8 mouse cellular contexts compared by ENCODE assay signal in the genomic region with DNA sequence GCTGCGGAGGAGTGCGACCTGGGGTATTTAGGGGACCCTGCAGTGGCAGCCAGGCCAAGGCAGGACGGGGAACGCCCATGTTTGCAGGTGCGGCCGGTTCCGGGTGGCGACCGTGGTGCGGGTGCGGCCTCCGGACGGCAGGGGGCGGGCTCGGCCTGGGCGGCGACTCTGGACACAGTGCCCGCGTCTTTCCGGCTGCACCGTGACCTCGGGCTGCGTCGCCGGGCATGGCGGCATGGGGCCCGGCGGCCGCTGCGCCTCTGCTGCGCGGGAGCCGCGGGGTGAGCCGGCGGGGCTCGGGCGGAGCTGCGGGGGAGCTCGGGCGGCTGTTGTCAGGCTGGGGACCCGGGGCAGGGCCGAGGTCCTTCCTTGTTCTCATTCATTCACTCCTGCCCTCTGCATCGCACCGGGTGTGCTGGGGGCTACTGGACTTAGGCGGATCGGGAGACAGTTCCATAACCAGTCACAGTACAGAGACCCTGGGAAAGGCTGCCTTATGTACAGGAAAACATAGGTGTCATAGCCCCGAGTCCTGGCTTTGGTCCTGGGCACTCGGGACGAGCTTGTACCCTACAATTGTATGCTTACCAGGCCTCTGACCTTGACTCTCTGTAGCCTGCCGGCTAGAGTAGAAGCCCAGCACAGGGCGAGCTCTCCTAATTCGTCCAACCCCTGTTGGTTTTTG. TPM values are rescaled to one million over a fixed set of nuclear protein-coding genes. Genes with fewer than 3 reads are reported as not detected.
DNase-seq lines count a peak whose midpoint lies in the region; ATAC-seq and TF ChIP-seq lines count a peak whose summit lies in the region.

No protein-coding gene starts in this region.

- peaks cover 17 to 33% of the 10 kb centered on the region in 2 experiments for H3K4me1 ChIP-seq in MEL (ENCODE audit: control insufficient read depth in 1 of 2, insufficient read depth in 2 of 2, low read length in 2 of 2)
- H3K4me1 ChIP-seq in cerebellum, adult 2 months (ENCODE audit: control insufficient read depth, insufficient read depth, low read length): peaks cover 22% of the 10 kb centered on the region
- no peaks in the 10 kb centered on the region for H3K4me1 ChIP-seq in forebrain, postnatal 0 days (ENCODE audit: insufficient read depth)
- no peaks in the 10 kb centered on the region for H3K4me1 ChIP-seq in lung, embryonic 14.5 days (ENCODE audit: insufficient read depth)

- peaks cover 16% of the 10 kb centered on the region for H3K79me2 ChIP-seq in MEL (ENCODE audit: control insufficient read depth, insufficient read depth, low read length, poor library complexity)

- TF ChIP-seq RAD21 in MEL (IDR thresholded peaks at IDR 0.05; ENCODE audit: low read depth, low read length): peak; percentile 17

- H3K9ac ChIP-seq in MEL (ENCODE audit: control insufficient read depth, low read depth, low read length, poor library complexity, severe bottlenecking): peak overlapping the region; percentile 87
- peak overlapping the region; percentile 92 for H3K9ac ChIP-seq in forebrain, postnatal 0 days
- H3K9ac ChIP-seq in lung, embryonic 14.5 days: peak overlapping the region; percentile 79

- TF ChIP-seq EP300 in MEL (IDR thresholded peaks at IDR 0.05; ENCODE audit: low read depth in 1 of 2, low read length in 2 of 2): peak in 1 of 2 experiments; percentile 41; a peak in 2 of 4 replicates

- H3K4me2 ChIP-seq in forebrain, postnatal 0 days (ENCODE audit: low read depth): peak overlapping the region; percentile 75
- H3K4me2 ChIP-seq in lung, embryonic 14.5 days: peak overlapping the region; percentile 80

- under 1% methylated on average over 52 of the region's 53 CpGs for WGBS in cerebellum, adult 2 months
- WGBS in forebrain, postnatal 0 days: under 1% methylated on average over 53 of the region's 53 CpGs
- WGBS in lung, embryonic 14.5 days: under 1% methylated on average over 53 of the region's 53 CpGs

- no peaks in the 10 kb centered on the region for H3K27me3 ChIP-seq in MEL (ENCODE audit: control insufficient read depth in 1 of 2, insufficient read depth in 2 of 2, low read length in 2 of 2)
- H3K27me3 ChIP-seq in cerebellum, adult 2 months (ENCODE audit: control insufficient read depth, insufficient read depth, low read length): no peaks in the 10 kb centered on the region
- H3K27me3 ChIP-seq in forebrain, postnatal 0 days (ENCODE audit: insufficient read depth, low read length): no peaks in the 10 kb centered on the region
- no peaks in the 10 kb centered on the region for H3K27me3 ChIP-seq in lung, embryonic 14.5 days (ENCODE audit: insufficient read depth, low read length)

- DNase-seq in MEL (ENCODE audit: low read depth, low spot score): peak; percentile 83
- DNase-seq in cerebellum, adult 2 months: peak; percentile 91 to 97
- peak; percentile 83 for DNase-seq in forebrain, postnatal 0 days
- peak; percentile 95 for DNase-seq in heart, postnatal 4 days
- DNase-seq in layer of hippocampus, adult 8-10 months (ENCODE audit: low spot score in 2 of 2): peak; percentile 70 to 87
- peak; percentile 91 for DNase-seq in lung, embryonic 14.5 days
- DNase-seq in thymus, adult 18-20 months: peak; percentile 84 to 85

- H3K27ac ChIP-seq in MEL (ENCODE audit: control insufficient read depth, low read depth, low read length): peak overlapping the region; percentile 63
- peak overlapping the region; percentile 76 for H3K27ac ChIP-seq in cerebellum, adult 2 months (ENCODE audit: insufficient read depth, low read length)
- peak overlapping the region; percentile 57 for H3K27ac ChIP-seq in forebrain, postnatal 0 days (ENCODE audit: low read depth, low read length)
- H3K27ac ChIP-seq in lung, embryonic 14.5 days (ENCODE audit: low read depth): peak overlapping the region; percentile 42; the same call in 1 of the 2 replicates

- H3K4me3 ChIP-seq in MEL (ENCODE audit: control insufficient read depth in 1 of 2, insufficient read depth in 1 of 2, low read depth in 2 of 2, low read length in 2 of 2): peak overlapping the region; percentile 84 to 94
- H3K4me3 ChIP-seq in cerebellum, adult 2 months (replicated peaks; ENCODE audit: insufficient read depth, low read depth, low read length): peak overlapping the region; percentile 81
- peak overlapping the region; percentile 79 for H3K4me3 ChIP-seq in forebrain, postnatal 0 days (ENCODE audit: low read depth, low read length)
- H3K4me3 ChIP-seq in lung, embryonic 14.5 days (ENCODE audit: low read depth, low read length): peak overlapping the region; percentile 61

- peaks cover 0 to 32% of the 10 kb centered on the region in 2 experiments; a peak in 2 of 4 replicates for H3K36me3 ChIP-seq in MEL (ENCODE audit: control insufficient read depth in 1 of 2, insufficient read depth in 2 of 2, low read length in 2 of 2)
- H3K36me3 ChIP-seq in forebrain, postnatal 0 days (ENCODE audit: insufficient read depth): peaks cover 15% of the 10 kb centered on the region
- peaks cover 19% of the 10 kb centered on the region for H3K36me3 ChIP-seq in lung, embryonic 14.5 days (ENCODE audit: insufficient read depth)

- peak; percentile 86 to 99; a peak in 3 of 4 replicates for TF ChIP-seq POLR2A in MEL (IDR thresholded peaks at IDR 0.05; ENCODE audit: control insufficient read depth in 1 of 2, insufficient read depth in 1 of 2, low read depth in 1 of 2, low read length in 2 of 2, poor library complexity in 1 of 2)
- peak; percentile 61 for TF ChIP-seq POLR2A in cerebellum, adult 2 months (IDR thresholded peaks at IDR 0.05; ENCODE audit: borderline replicate concordance, insufficient read depth, low read length)

- ATAC-seq in forebrain, postnatal 0 days: peak; percentile 97
- peak; percentile 95 for ATAC-seq in lung, embryonic 14.5 days (ENCODE audit: insufficient read depth)
- peak; percentile 93 for ATAC-seq in neutrophil, adult 5-6 weeks (ENCODE audit: extremely low read depth, insufficient number of reproducible peaks, low FRiP score, poor library complexity, severe bottlenecking)

- peak in 2 of 3 experiments; percentile 82 to 92; a peak in 5 of 6 replicates for TF ChIP-seq CTCF in MEL (IDR thresholded peaks at IDR 0.05 in 2 of 3, conservative IDR thresholded peaks at IDR 0.05 in 1 of 3; ENCODE audit: control insufficient read depth in 1 of 3, insufficient read depth in 1 of 3, low read depth in 2 of 3, low read length in 3 of 3, poor library complexity in 1 of 3, severe bottlenecking in 1 of 3)
- TF ChIP-seq CTCF in cerebellum, adult 2 months (IDR thresholded peaks at IDR 0.05; ENCODE audit: borderline replicate concordance, insufficient read depth, low read depth, low read length): peak; percentile 84
- TF ChIP-seq CTCF in forebrain, postnatal 0 days (IDR thresholded peaks at IDR 0.05; ENCODE audit: low read depth): peak; percentile 86
- TF ChIP-seq CTCF in lung, embryonic 14.5 days (IDR thresholded peaks at IDR 0.05; ENCODE audit: low read depth): peak; percentile 61

- no peaks in the 10 kb centered on the region for H3K9me3 ChIP-seq in MEL (replicated peaks; ENCODE audit: insufficient read depth, low read length)
- H3K9me3 ChIP-seq in forebrain, postnatal 0 days (ENCODE audit: low read length): no peaks in the 10 kb centered on the region
- no peaks in the 10 kb centered on the region for H3K9me3 ChIP-seq in lung, embryonic 14.5 days (ENCODE audit: low read depth, low read length)

TF ChIP-seq in MEL, 35 proteins besides CTCF, POLR2A, EP300 and RAD21 (continues in another document):
- peak; percentile 8; the same call in 1 of the 2 replicates for TF ChIP-seq TBP (IDR thresholded peaks at IDR 0.05; ENCODE audit: low read depth, low read length)
- no peak for TF ChIP-seq MAZ (IDR thresholded peaks at IDR 0.05; ENCODE audit: low read depth, low read length)
- TF ChIP-seq ZC3H11A (IDR thresholded peaks at IDR 0.05; ENCODE audit: low read depth, low read length): 0 out of 2 replicates have a peak, but pooled peaks have one; percentile 8
- no peak for TF ChIP-seq POLR2AphosphoS2 (IDR thresholded peaks at IDR 0.05; ENCODE audit: low read length)
- no peak for TF ChIP-seq MYB (IDR thresholded peaks at IDR 0.05; ENCODE audit: low read depth, low read length)
- peak; percentile 80 for TF ChIP-seq SIN3A (IDR thresholded peaks at IDR 0.05; ENCODE audit: low read length)

RNA-seq across cellular contexts. Expression of a gene that starts 0.5 kb away (rescaled TPM):
- total RNA-seq in MEL (2012; rRNA removed): 48.3 and 55.2 TPM in 2 replicates
- polyA plus RNA-seq in MEL (2012; ENCODE audit: insufficient read depth in 1 of 2, insufficient read length in 2 of 2, low read depth in 1 of 2, low replicate concordance in 2 of 2, missing spikeins in 1 of 2): 100 to 1,000 TPM in 1 of 2 experiments, not detected in 1; 211 TPM
- 87.1 and 90.2 TPM in 2 replicates for polyA plus RNA-seq in cerebellum, adult 2 months (2012; rRNA removed)
- total RNA-seq in forebrain, postnatal 0 days (2014; rRNA removed): 6.6 and 7.7 TPM in 2 replicates
- 50.2 and 55.7 TPM in 2 replicates for polyA plus RNA-seq in forebrain, postnatal 0 days (2015; fragmentation: Nextera tagmentation; extraction: Ambion mirVana)
- total RNA-seq in heart, postnatal 4 days (2021): 100 to 1,000 TPM; 232 to 238 TPM
- total RNA-seq in layer of hippocampus, adult 8-10 months (2022): 10 to 100 TPM; 33.5 to 55.4 (median 42.2) TPM
- 144 and 151 TPM in 2 replicates for polyA plus RNA-seq in lung, embryonic 14.5 days (2014; fragmentation: Nextera tagmentation; extraction: Ambion mirVana)
- 24.7 and 25.7 TPM in 2 replicates for total RNA-seq in neutrophil, adult 5-6 weeks (2017)

RNA-seq across cellular contexts. Expression of a gene that starts 23.6 kb away (rescaled TPM):
- 71.2 and 74.7 TPM in 2 replicates for total RNA-seq in MEL (2012; rRNA removed)
- 100 to 1,000 TPM in 1 of 2 experiments, 10 to 100 TPM in 1; 57.0 to 120 TPM for polyA plus RNA-seq in MEL (2012; ENCODE audit: insufficient read depth in 1 of 2, insufficient read length in 2 of 2, low read depth in 1 of 2, low replicate concordance in 2 of 2, missing spikeins in 1 of 2)
- 16.0 and 16.3 TPM in 2 replicates for polyA plus RNA-seq in cerebellum, adult 2 months (2012; rRNA removed)
- total RNA-seq in forebrain, postnatal 0 days (2014; rRNA removed): 31.0 and 32.4 TPM in 2 replicates
- 9.3 and 9.5 TPM in 2 replicates for polyA plus RNA-seq in forebrain, postnatal 0 days (2015; fragmentation: Nextera tagmentation; extraction: Ambion mirVana)
- total RNA-seq in heart, postnatal 4 days (2021): 10 to 100 TPM; 32.2 to 34.3 TPM
- 10 to 100 TPM; 20.5 to 31.0 (median 26.1) TPM for total RNA-seq in layer of hippocampus, adult 8-10 months (2022)
- polyA plus RNA-seq in lung, embryonic 14.5 days (2014; fragmentation: Nextera tagmentation; extraction: Ambion mirVana): 93.1 and 93.6 TPM in 2 replicates
- 245 and 270 TPM in 2 replicates for total RNA-seq in neutrophil, adult 5-6 weeks (2017)

RNA-seq across cellular contexts. Expression of a gene that starts 23.7 kb away (rescaled TPM):
- total RNA-seq in MEL (2012; rRNA removed): 80.5 and 155 TPM in 2 replicates
- polyA plus RNA-seq in MEL (2012; ENCODE audit: insufficient read depth in 1 of 2, insufficient read length in 2 of 2, low read depth in 1 of 2, low replicate concordance in 2 of 2, missing spikeins in 1 of 2): 100 to 1,000 TPM; 219 to 558 TPM
- 13.6 and 15.4 TPM in 2 replicates for polyA plus RNA-seq in cerebellum, adult 2 months (2012; rRNA removed)
- total RNA-seq in forebrain, postnatal 0 days (2014; rRNA removed): 18.6 and 31.9 TPM in 2 replicates
- 19.0 and 21.5 TPM in 2 replicates for polyA plus RNA-seq in forebrain, postnatal 0 days (2015; fragmentation: Nextera tagmentation; extraction: Ambion mirVana)
- total RNA-seq in heart, postnatal 4 days (2021): 10 to 100 TPM; 10.7 to 15.0 TPM
- total RNA-seq in layer of hippocampus, adult 8-10 months (2022): 10 to 100 TPM in 1 of 4 experiments, 1 to 10 TPM in 3; 5.7 to 10.6 (median 9.5) TPM
- 41.6 and 47.3 TPM in 2 replicates for polyA plus RNA-seq in lung, embryonic 14.5 days (2014; fragmentation: Nextera tagmentation; extraction: Ambion mirVana)
- 8.4 and 10.6 TPM in 2 replicates for total RNA-seq in neutrophil, adult 5-6 weeks (2017)

Comparison
In these comparisons a context has a peak if more than half of its experiments do, and no peak if none do; other contexts are left out.
1. Peak in every context shown above with its lines: DNase-seq, ATAC-seq, H3K4me3 ChIP-seq and H3K27ac ChIP-seq.